Comparison of ENCODE assay signal across 25 mouse cellular contexts in genomic region chr3:131191454-131191853, GRCm38 (mm10).
DNase-seq lines count a peak whose midpoint lies in the region; ATAC-seq lines count a peak whose summit lies in the region.
"Had no signal": no experiment of that assay in that cellular context is flagged by ENCODE, and none has a peak within 500 bp of the region (broad histone marks: within the 10 kb centered on the region; RNA-seq: fewer than 3 reads in every experiment).

No protein-coding gene starts in this region.

- H3K9ac ChIP-seq in forebrain, embryonic 12.5 days = no peak overlapping the region
- H3K9ac ChIP-seq in forebrain, embryonic 11.5 days (ENCODE audit: low read length) = no peak overlapping the region
- no peak overlapping the region for H3K9ac ChIP-seq in hindbrain, embryonic 15.5 days
- no peak overlapping the region for H3K9ac ChIP-seq in hindbrain, embryonic 14.5 days
- no peak overlapping the region for H3K9ac ChIP-seq in midbrain, embryonic 13.5 days (replicated peaks)
- H3K9ac ChIP-seq in midbrain, embryonic 14.5 days (replicated peaks; ENCODE audit: low read length) = no peak overlapping the region
- H3K9ac ChIP-seq: embryonic facial prominence, embryonic 13.5 days; heart, embryonic 15.5 days; hindbrain, embryonic 13.5 days; kidney, embryonic 15.5 days; liver, embryonic 14.5 days; stomach, embryonic 15.5 days had no signal

- H3K36me3 ChIP-seq in forebrain, embryonic 12.5 days (replicated peaks) = no peaks in the 10 kb centered on the region; the same call in 1 of the 2 replicates
- no peaks in the 10 kb centered on the region; the same call in 1 of the 2 replicates for H3K36me3 ChIP-seq in forebrain, embryonic 11.5 days (ENCODE audit: control insufficient read depth, insufficient read depth, low read length)
- no peaks in the 10 kb centered on the region for H3K36me3 ChIP-seq in hindbrain, embryonic 15.5 days
- H3K36me3 ChIP-seq in hindbrain, embryonic 14.5 days (replicated peaks; ENCODE audit: control insufficient read depth, insufficient read depth) = no peaks in the 10 kb centered on the region
- peaks cover 25% of the 10 kb centered on the region for H3K36me3 ChIP-seq in midbrain, embryonic 13.5 days
- H3K36me3 ChIP-seq in midbrain, embryonic 14.5 days (ENCODE audit: control insufficient read depth, insufficient read depth, low read length) = peaks cover 20% of the 10 kb centered on the region
- H3K36me3 ChIP-seq: G1E; heart, embryonic 15.5 days; hindbrain, embryonic 13.5 days; kidney, embryonic 15.5 days; stomach, embryonic 15.5 days had no signal

- H3K27me3 ChIP-seq in forebrain, embryonic 12.5 days = no peaks in the 10 kb centered on the region
- H3K27me3 ChIP-seq in forebrain, embryonic 11.5 days (ENCODE audit: control insufficient read depth, insufficient read depth, low read length) = no peaks in the 10 kb centered on the region
- H3K27me3 ChIP-seq in hindbrain, embryonic 15.5 days = no peaks in the 10 kb centered on the region
- H3K27me3 ChIP-seq in hindbrain, embryonic 14.5 days (ENCODE audit: control insufficient read depth, insufficient read depth, low read length) = no peaks in the 10 kb centered on the region
- H3K27me3 ChIP-seq in midbrain, embryonic 13.5 days = no peaks in the 10 kb centered on the region
- H3K27me3 ChIP-seq in midbrain, embryonic 14.5 days (ENCODE audit: control insufficient read depth, insufficient read depth, low read length) = no peaks in the 10 kb centered on the region
- H3K27me3 ChIP-seq: CH12.LX; embryonic facial prominence, embryonic 13.5 days; heart, embryonic 15.5 days; hindbrain, embryonic 13.5 days; kidney, embryonic 15.5 days; stomach, embryonic 15.5 days had no signal

- 72% methylated on average over 7 of the region's 7 CpGs for WGBS in forebrain, embryonic 12.5 days
- 77% methylated on average over 7 of the region's 7 CpGs for WGBS in forebrain, embryonic 11.5 days
- WGBS in hindbrain, embryonic 15.5 days = 75% methylated on average over 7 of the region's 7 CpGs
- WGBS in hindbrain, embryonic 14.5 days = 73% methylated on average over 7 of the region's 7 CpGs
- WGBS in midbrain, embryonic 13.5 days = 78% methylated on average over 7 of the region's 7 CpGs
- WGBS in midbrain, embryonic 14.5 days = 80% methylated on average over 7 of the region's 7 CpGs

- no peak for DNase-seq in forebrain, embryonic 11.5 days (ENCODE audit: low spot score)
- DNase-seq in hindbrain, embryonic 14.5 days (ENCODE audit: low spot score) = no peak
- no peak for DNase-seq in midbrain, embryonic 14.5 days
- no peak for DNase-seq in gastrocnemius, postnatal 14 days
- DNase-seq: adrenal gland, postnatal 14 days; cerebellum, adult 11 months; cerebellum, adult 9-11 months; gastrocnemius, postnatal 10 days; kidney, adult 18-20 months; kidney, postnatal 25 days; liver; lung, adult 2 months; right cerebral cortex, postnatal 25 days had no signal

- peaks cover 23% of the 10 kb centered on the region; the same call in 1 of the 2 replicates for H3K4me1 ChIP-seq in forebrain, embryonic 12.5 days
- 0 out of 2 replicates have a peak, but pooled peaks cover 4% of the 10 kb centered on the region for H3K4me1 ChIP-seq in forebrain, embryonic 11.5 days (replicated peaks; ENCODE audit: control insufficient read depth, insufficient read depth, low read length)
- no peaks in the 10 kb centered on the region for H3K4me1 ChIP-seq in hindbrain, embryonic 15.5 days (replicated peaks)
- H3K4me1 ChIP-seq in hindbrain, embryonic 14.5 days (replicated peaks; ENCODE audit: control insufficient read depth, insufficient read depth, low read length) = no peaks in the 10 kb centered on the region
- peaks cover 23% of the 10 kb centered on the region for H3K4me1 ChIP-seq in midbrain, embryonic 13.5 days (replicated peaks)
- H3K4me1 ChIP-seq in midbrain, embryonic 14.5 days (ENCODE audit: control insufficient read depth, insufficient read depth, low read length) = no peaks in the 10 kb centered on the region
- H3K4me1 ChIP-seq: heart, embryonic 15.5 days; stomach, embryonic 15.5 days had no signal

- ATAC-seq in forebrain, embryonic 12.5 days (ENCODE audit: low FRiP score) = 0 out of 2 replicates have a peak, but pooled peaks have one; percentile 20
- ATAC-seq in forebrain, embryonic 11.5 days (replicated peaks; ENCODE audit: low FRiP score) = no peak
- ATAC-seq in hindbrain, embryonic 15.5 days (ENCODE audit: low FRiP score, low read depth) = 0 out of 2 replicates have a peak, but pooled peaks have one; percentile 58
- ATAC-seq in hindbrain, embryonic 14.5 days (ENCODE audit: low FRiP score) = no peak
- ATAC-seq in midbrain, embryonic 13.5 days = peak; percentile 41; the same call in 1 of the 2 replicates
- ATAC-seq in midbrain, embryonic 14.5 days (ENCODE audit: low FRiP score, low TSS enrichment) = no peak

- no peaks in the 10 kb centered on the region for H3K9me3 ChIP-seq in forebrain, embryonic 12.5 days
- H3K9me3 ChIP-seq in forebrain, embryonic 11.5 days (ENCODE audit: control insufficient read depth, low read length) = no peaks in the 10 kb centered on the region
- H3K9me3 ChIP-seq in hindbrain, embryonic 15.5 days = no peaks in the 10 kb centered on the region
- H3K9me3 ChIP-seq in hindbrain, embryonic 14.5 days (ENCODE audit: control insufficient read depth, low read length) = no peaks in the 10 kb centered on the region
- no peaks in the 10 kb centered on the region for H3K9me3 ChIP-seq in midbrain, embryonic 13.5 days
- H3K9me3 ChIP-seq in midbrain, embryonic 14.5 days (ENCODE audit: control insufficient read depth, low read length) = no peaks in the 10 kb centered on the region
- H3K9me3 ChIP-seq: embryonic facial prominence, embryonic 13.5 days; heart, embryonic 10.5 days; heart, embryonic 15.5 days; hindbrain, embryonic 13.5 days; kidney, embryonic 15.5 days; stomach, embryonic 15.5 days had no signal

- no peak overlapping the region for H3K4me2 ChIP-seq in forebrain, embryonic 12.5 days
- H3K4me2 ChIP-seq in forebrain, embryonic 11.5 days (ENCODE audit: low read depth, low read length, severe bottlenecking) = no peak overlapping the region
- no peak overlapping the region for H3K4me2 ChIP-seq in hindbrain, embryonic 15.5 days
- H3K4me2 ChIP-seq in hindbrain, embryonic 14.5 days (replicated peaks) = no peak overlapping the region
- no peak overlapping the region for H3K4me2 ChIP-seq in midbrain, embryonic 13.5 days (replicated peaks)
- no peak overlapping the region for H3K4me2 ChIP-seq in midbrain, embryonic 14.5 days (ENCODE audit: low read length)
- H3K4me2 ChIP-seq: embryonic facial prominence, embryonic 13.5 days; heart, embryonic 15.5 days; hindbrain, embryonic 13.5 days; kidney, embryonic 15.5 days; stomach, embryonic 15.5 days had no signal

- H3K27ac ChIP-seq in forebrain, embryonic 12.5 days = no peak overlapping the region
- no peak overlapping the region for H3K27ac ChIP-seq in forebrain, embryonic 11.5 days (ENCODE audit: low read depth, low read length)
- no peak overlapping the region for H3K27ac ChIP-seq in hindbrain, embryonic 15.5 days (replicated peaks)
- H3K27ac ChIP-seq in hindbrain, embryonic 14.5 days = no peak overlapping the region
- H3K27ac ChIP-seq in midbrain, embryonic 13.5 days = no peak overlapping the region
- no peak overlapping the region for H3K27ac ChIP-seq in midbrain, embryonic 14.5 days (replicated peaks; ENCODE audit: low read depth, low read length)
- H3K27ac ChIP-seq: embryonic facial prominence, embryonic 13.5 days; heart, embryonic 10.5 days; heart, embryonic 15.5 days; hindbrain, embryonic 13.5 days; kidney, embryonic 15.5 days; liver, embryonic 14.5 days; stomach, embryonic 15.5 days had no signal

- intact Hi-C loops in gastrocnemius, postnatal 14 days (cut with DNase I; ENCODE audit: low total_unique reads) = no loop called here

- H3K4me3 ChIP-seq in forebrain, embryonic 12.5 days (replicated peaks) = no peak overlapping the region
- no peak overlapping the region for H3K4me3 ChIP-seq in forebrain, embryonic 11.5 days (ENCODE audit: low read depth, low read length)
- H3K4me3 ChIP-seq in hindbrain, embryonic 15.5 days = no peak overlapping the region
- H3K4me3 ChIP-seq in hindbrain, embryonic 14.5 days (replicated peaks; ENCODE audit: low read length) = no peak overlapping the region
- no peak overlapping the region for H3K4me3 ChIP-seq in midbrain, embryonic 13.5 days (replicated peaks)
- no peak overlapping the region for H3K4me3 ChIP-seq in midbrain, embryonic 14.5 days (replicated peaks; ENCODE audit: low read depth, low read length)
- H3K4me3 ChIP-seq: embryonic facial prominence, embryonic 13.5 days; heart, embryonic 10.5 days; heart, embryonic 15.5 days; hindbrain, embryonic 13.5 days; kidney, embryonic 15.5 days; stomach, embryonic 15.5 days had no signal

Comparison
In these comparisons a context has a peak if more than half of its experiments do, and no peak if none do; other contexts are left out.
1. ATAC-seq: peak in forebrain, embryonic 12.5 days (single experiment), hindbrain, embryonic 15.5 days (single experiment) and midbrain, embryonic 13.5 days (single experiment); none in forebrain, embryonic 11.5 days (single experiment), hindbrain, embryonic 14.5 days (single experiment) and midbrain, embryonic 14.5 days (single experiment).